Mouse (Mus musculus) embryonic facial prominence, embryonic 13.5 days (tissue): Measurements from ENCODE around the gene Vmac. TPM values are rescaled to one million over a fixed set of nuclear protein-coding genes. Genes with fewer than 3 reads are reported as not detected.

Experiments
- ATAC-seq: fragments of 200-750 bp; cut with Nextera tagmentation; 2 replicates; pipeline ENCODE4 v1.8.0; 2017; ENCODE audit warnings: low read depth; ENCODE audit not compliant: insufficient number of reproducible peaks, insufficient read depth, low FRiP score, low TSS enrichment
- H3K27ac ChIP-seq: fragments of 300-500 bp; sonication (generic); 2 replicates; pipeline ENCODE4 v1.5.1; 2015; ENCODE audit warnings: moderate library complexity, mild to moderate bottlenecking, inconsistent platforms
- H3K27me3 ChIP-seq: fragments of 300-500 bp; sonication (generic); 2 replicates; pipeline ENCODE4 v1.6.1; 2015; ENCODE audit warnings: mild to moderate bottlenecking, inconsistent platforms
- H3K36me3 ChIP-seq: fragments of 300-500 bp; sonication (generic); 2 replicates; pipeline ENCODE4 v1.6.1; 2015; ENCODE audit warnings: mild to moderate bottlenecking, inconsistent platforms
- H3K4me1 ChIP-seq: fragments of 300-500 bp; sonication (generic); 2 replicates; pipeline ENCODE4 v1.6.1; 2015; ENCODE audit warnings: inconsistent platforms
- H3K4me2 ChIP-seq: fragments of 300-500 bp; sonication (generic); 2 replicates; pipeline ENCODE4 v1.6.1; 2015; ENCODE audit warnings: moderate library complexity, mild to moderate bottlenecking, inconsistent platforms
- H3K4me3 ChIP-seq: fragments of 300-500 bp; sonication (generic); 2 replicates; pipeline ENCODE4 v1.5.1; 2015; ENCODE audit warnings: mild to moderate bottlenecking, inconsistent platforms
- H3K9ac ChIP-seq: fragments of 300-500 bp; sonication (generic); 2 replicates; pipeline ENCODE4 v1.6.1; 2015; ENCODE audit warnings: mild to moderate bottlenecking, inconsistent platforms
- H3K9me3 ChIP-seq: fragments of 300-500 bp; sonication (generic); 2 replicates; pipeline ENCODE4 v1.6.1; 2016; ENCODE audit warnings: inconsistent platforms
- WGBS: fragments of 180-500 bp; shearing (Covaris S2); methylation state at CpG from one replicate; pipeline ENCODE4 v1.1.7; 2015; ENCODE audit warnings: mixed read lengths; 5-methylcytosine and 5-hydroxymethylcytosine counted together
- polyA plus RNA-seq: library from polyadenylated mRNA; unstranded; fragments of >200 nt; fragmentation: Nextera tagmentation; extraction: Ambion mirVana; gene quantifications from 2 replicates; pipeline ENCODE4 v1.2.1, GENCODE M21; 2015

Gene Vmac
- polyA plus RNA-seq, 1 experiment from 2014 or later = 19.2 TPM

- H3K36me3 ChIP-seq = no peaks in the 10 kb centered on the region
- H3K4me3 ChIP-seq = peak within 1 kb of the TSS; percentile 61
- H3K9ac ChIP-seq = peak within 1 kb of the TSS; percentile 78
- ATAC-seq = peak; percentile 57; the same call in 1 of the 2 replicates
- H3K27me3 ChIP-seq = peaks cover 71% of the 10 kb centered on the region
- under 1% methylated on average over 46 of the region's 48 CpGs for WGBS
- peak within 1 kb of the TSS; percentile 99 for H3K4me2 ChIP-seq
- H3K27ac ChIP-seq = no peak within 1 kb of the TSS
- H3K4me1 ChIP-seq = peaks cover 49% of the 10 kb centered on the region
- H3K9me3 ChIP-seq = no peaks in the 10 kb centered on the region
Measured at GRCm38 (mm10) chr17:56757416-56758123, 39.7 kb upstream of the Vmac start, which contains the start of gene Nrtn. Gene Nrtn, minus strand, starts transcription at chr17:56757530.

GRCm38 (mm10) chr17:56756703-56757399 is 39.0 kb upstream of the Vmac start:
- H3K4me1 ChIP-seq = peaks cover 45% of the 10 kb centered on the region
- H3K4me3 ChIP-seq = peak overlapping the region; percentile 61
- WGBS = under 1% methylated on average over 51 of the region's 51 CpGs
- H3K27ac ChIP-seq = no peak overlapping the region
- no peak; the same call in 1 of the 2 replicates for ATAC-seq
- peaks cover 78% of the 10 kb centered on the region for H3K27me3 ChIP-seq
- peak overlapping the region; percentile 78 for H3K9ac ChIP-seq
- no peaks in the 10 kb centered on the region for H3K36me3 ChIP-seq
- peak overlapping the region; percentile 99 for H3K4me2 ChIP-seq
- H3K9me3 ChIP-seq = no peaks in the 10 kb centered on the region

GRCm38 (mm10) chr17:56754271-56755185 is 36.7 kb upstream of the Vmac start:
- peaks cover 40% of the 10 kb centered on the region for H3K4me1 ChIP-seq
- peak overlapping the region; percentile 12 for H3K4me3 ChIP-seq
- H3K36me3 ChIP-seq = no peaks in the 10 kb centered on the region
- 3% methylated on average over 36 of the region's 36 CpGs for WGBS
- peak overlapping the region; percentile 42 for H3K4me2 ChIP-seq
- no peak overlapping the region for H3K27ac ChIP-seq
- no peaks in the 10 kb centered on the region for H3K9me3 ChIP-seq
- H3K27me3 ChIP-seq = peaks cover 84% of the 10 kb centered on the region
- no peak for ATAC-seq
- no peak overlapping the region for H3K9ac ChIP-seq

DNA sequence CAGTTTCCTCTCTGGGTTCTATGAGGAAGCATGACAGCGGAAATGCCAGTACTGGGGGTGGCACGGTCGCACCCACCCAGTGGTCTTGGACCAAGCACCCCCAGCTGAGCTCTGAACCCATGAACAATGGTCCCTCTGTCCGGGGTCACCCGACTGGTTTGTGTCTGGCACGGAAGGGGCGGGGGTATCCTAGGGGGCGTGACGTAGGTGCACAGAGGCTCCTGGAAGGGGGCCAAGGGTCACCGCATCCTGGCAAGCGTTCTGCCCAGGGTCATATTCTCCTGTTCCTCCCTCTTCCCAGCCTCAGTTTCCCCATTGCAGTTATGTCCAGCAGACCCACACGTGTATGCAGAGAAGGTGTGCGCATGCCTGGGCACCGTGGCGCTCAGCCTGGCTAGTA is 35.6 kb upstream of the Vmac start:
- 16% methylated on average over 15 of the region's 15 CpGs for WGBS
- H3K4me2 ChIP-seq = peak overlapping the region; percentile 42
- H3K9ac ChIP-seq = no peak overlapping the region
- no peaks in the 10 kb centered on the region for H3K9me3 ChIP-seq
- peaks cover 40% of the 10 kb centered on the region for H3K4me1 ChIP-seq
- no peaks in the 10 kb centered on the region for H3K36me3 ChIP-seq
- peaks cover 80% of the 10 kb centered on the region for H3K27me3 ChIP-seq
- 0 out of 2 replicates have a peak overlapping the region, but pooled peaks have one; percentile 4 for H3K4me3 ChIP-seq
- ATAC-seq = no peak
- H3K27ac ChIP-seq = no peak overlapping the region

- Histone ChIP-seq H3K4me2 (peak overlapping the region; percentile 51), H3K4me1 (peaks cover 25% of the 10 kb centered on the region), H3K9me3 (no peaks in the 10 kb centered on the region), H3K36me3 (no peaks in the 10 kb centered on the region), H3K4me3 (peak overlapping the region; percentile 33), H3K27ac (no peak overlapping the region), H3K9ac (peak overlapping the region; percentile 27; the same call in 1 of the 2 replicates), H3K27me3 (peaks cover 63% of the 10 kb centered on the region)
- ATAC-seq = peak; percentile 15; the same call in 1 of the 2 replicates
- 29% methylated on average over 71 of the region's 71 CpGs for WGBS
Measured at GRCm38 (mm10) chr17:56751404-56752072, 33.7 kb upstream of the Vmac start.

DNA sequence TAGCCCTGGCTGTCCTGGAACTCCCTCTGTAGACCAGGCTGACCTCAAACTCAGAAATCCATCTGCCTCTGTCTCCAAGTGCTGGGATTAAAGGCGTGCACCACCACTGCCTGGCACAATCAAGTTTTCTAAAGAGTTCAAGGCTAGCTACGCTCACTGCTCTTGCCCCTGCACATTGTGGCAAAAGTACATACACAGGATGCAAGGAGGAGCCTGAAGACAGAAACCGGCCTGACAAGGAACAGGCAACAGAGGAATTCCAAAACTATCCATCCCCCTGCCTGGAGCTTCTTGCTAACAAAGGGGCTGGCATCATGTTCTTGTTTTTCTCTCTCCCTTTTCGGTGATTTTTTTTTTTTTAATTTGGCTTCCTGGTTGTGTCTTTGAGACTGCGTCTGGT is 26.4 kb upstream of the Vmac start:
- H3K4me1 ChIP-seq = 0 out of 2 replicates have a peak, but pooled peaks cover 7% of the 10 kb centered on the region
- no peaks in the 10 kb centered on the region for H3K9me3 ChIP-seq
- no peak for ATAC-seq
- no peak overlapping the region for H3K4me2 ChIP-seq
- no peak overlapping the region for H3K9ac ChIP-seq
- no peaks in the 10 kb centered on the region; the same call in 1 of the 2 replicates for H3K27me3 ChIP-seq
- 36% methylated on average over 5 of the region's 5 CpGs for WGBS
- H3K36me3 ChIP-seq = no peaks in the 10 kb centered on the region
- no peak overlapping the region for H3K4me3 ChIP-seq
- H3K27ac ChIP-seq = peak overlapping the region; percentile 60

DNA sequence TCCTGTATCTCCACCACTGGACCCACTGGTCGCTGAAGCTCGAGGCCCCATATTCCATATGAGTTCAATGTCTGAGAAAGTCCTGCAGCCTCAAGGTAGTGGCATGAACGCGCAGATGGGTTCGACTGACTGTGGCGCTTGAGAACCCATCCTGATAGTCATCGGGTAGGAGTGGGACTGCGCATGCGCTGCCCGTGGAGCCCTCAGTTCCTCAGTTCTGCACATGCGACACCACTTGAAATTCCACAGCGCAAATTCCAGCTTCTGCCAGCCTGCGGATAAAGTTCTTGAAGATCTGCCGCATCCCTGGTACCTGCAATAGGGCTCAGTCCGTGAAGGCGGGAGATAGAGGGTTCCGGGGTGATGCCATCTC is 23.0 kb upstream of the Vmac start:
- no peaks in the 10 kb centered on the region for H3K9me3 ChIP-seq
- 0 out of 2 replicates have a peak, but pooled peaks cover 5% of the 10 kb centered on the region for H3K4me1 ChIP-seq
- ATAC-seq = no peak
- no peak overlapping the region for H3K4me2 ChIP-seq
- 76% methylated on average over 17 of the region's 17 CpGs for WGBS
- no peak overlapping the region for H3K27ac ChIP-seq
- H3K9ac ChIP-seq = no peak overlapping the region
- H3K36me3 ChIP-seq = no peaks in the 10 kb centered on the region
- no peaks in the 10 kb centered on the region for H3K27me3 ChIP-seq
- H3K4me3 ChIP-seq = no peak overlapping the region

DNA sequence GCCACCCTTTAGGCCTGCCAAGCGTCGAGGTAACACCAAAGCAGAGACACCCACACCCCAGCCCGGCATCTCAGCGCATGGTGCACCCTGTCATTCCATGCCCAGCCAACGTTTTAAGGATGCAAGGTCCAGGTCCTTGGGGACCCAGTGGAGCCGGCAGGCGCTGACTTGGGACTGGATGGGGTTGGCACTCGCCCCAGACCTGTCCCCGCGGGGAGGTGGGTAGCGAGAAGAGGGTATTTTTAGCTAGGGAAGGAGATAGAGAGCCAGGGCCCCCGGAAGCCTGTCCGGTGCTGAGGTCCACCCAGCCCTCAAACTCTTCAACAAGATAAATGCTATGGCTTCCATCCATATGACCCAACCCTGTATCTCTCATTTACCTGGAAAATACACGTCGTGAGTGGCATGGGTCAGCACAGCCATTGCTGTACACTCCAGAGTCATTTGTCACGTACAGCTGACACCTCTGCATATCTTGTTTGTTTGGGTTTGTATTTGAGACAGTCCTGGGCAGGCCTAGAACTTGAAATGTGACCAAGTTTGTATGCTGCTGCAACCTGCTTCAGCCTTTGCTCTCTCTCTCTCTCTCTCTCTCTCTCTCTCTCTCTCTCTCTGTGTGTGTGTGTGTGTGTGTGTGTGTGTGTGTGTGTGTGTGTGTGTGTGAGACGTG is 22.4 kb upstream of the Vmac start:
- WGBS = 76% methylated on average over 17 of the region's 17 CpGs
- no peak overlapping the region for H3K9ac ChIP-seq
- no peak overlapping the region for H3K4me3 ChIP-seq
- H3K4me1 ChIP-seq = 0 out of 2 replicates have a peak, but pooled peaks cover 5% of the 10 kb centered on the region
- ATAC-seq = no peak
- no peak overlapping the region for H3K27ac ChIP-seq
- H3K27me3 ChIP-seq = no peaks in the 10 kb centered on the region
- H3K36me3 ChIP-seq = no peaks in the 10 kb centered on the region
- no peak overlapping the region for H3K4me2 ChIP-seq
- no peaks in the 10 kb centered on the region for H3K9me3 ChIP-seq

- Histone ChIP-seq H3K4me3 (no peak overlapping the region), H3K27ac (no peak overlapping the region), H3K27me3 (no peaks in the 10 kb centered on the region), H3K4me1 (no peaks in the 10 kb centered on the region), H3K36me3 (no peaks in the 10 kb centered on the region), H3K4me2 (no peak overlapping the region), H3K9ac (no peak overlapping the region), H3K9me3 (no peaks in the 10 kb centered on the region)
- 80% methylated on average over 10 of the region's 10 CpGs for WGBS
- no peak for ATAC-seq
Measured at GRCm38 (mm10) chr17:56738221-56738620, 20.4 kb upstream of the Vmac start.

DNA sequence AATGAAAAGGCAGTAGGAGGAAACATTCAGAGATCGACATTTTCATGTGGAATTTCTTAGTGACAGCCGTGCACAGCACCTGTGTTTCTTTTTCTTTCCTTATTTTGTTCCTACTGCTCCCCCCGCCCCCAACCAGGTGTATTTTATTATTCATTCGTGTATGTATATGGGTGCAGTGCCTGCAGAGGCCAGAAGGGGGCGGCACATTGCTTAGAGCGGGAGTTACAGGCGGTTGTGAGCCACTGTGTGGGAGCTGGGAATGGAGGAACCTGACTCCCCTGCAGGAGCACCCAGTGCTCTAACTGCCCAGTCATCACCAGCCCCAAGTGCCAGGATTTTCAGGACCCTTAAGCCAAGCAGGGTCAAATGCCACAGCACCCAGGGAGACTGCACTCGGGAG is 18.7 kb upstream of the Vmac start:
- H3K9ac ChIP-seq = no peak overlapping the region
- H3K4me1 ChIP-seq = no peaks in the 10 kb centered on the region
- ATAC-seq = no peak
- WGBS = 41% methylated on average over 8 of the region's 8 CpGs
- no peaks in the 10 kb centered on the region for H3K36me3 ChIP-seq
- H3K27me3 ChIP-seq = no peaks in the 10 kb centered on the region
- no peak overlapping the region for H3K4me3 ChIP-seq
- H3K27ac ChIP-seq = no peak overlapping the region
- H3K9me3 ChIP-seq = no peaks in the 10 kb centered on the region
- no peak overlapping the region for H3K4me2 ChIP-seq
